Mouse (Mus musculus): ENCODE results near the gene Lama5.

Gene Lama5

GRCm38 (mm10) chr2:180133231-180133630, 92.4 kb downstream of the Lama5 start:
- no peak for DNase-seq

GRCm38 (mm10) chr2:180127675-180128074, 98.0 kb downstream of the Lama5 start:
- DNase-seq = no peak

Measured in retina, postnatal 1 day (tissue).